ENCODE assay signal across 13 mouse cellular contexts in the genomic region with DNA sequence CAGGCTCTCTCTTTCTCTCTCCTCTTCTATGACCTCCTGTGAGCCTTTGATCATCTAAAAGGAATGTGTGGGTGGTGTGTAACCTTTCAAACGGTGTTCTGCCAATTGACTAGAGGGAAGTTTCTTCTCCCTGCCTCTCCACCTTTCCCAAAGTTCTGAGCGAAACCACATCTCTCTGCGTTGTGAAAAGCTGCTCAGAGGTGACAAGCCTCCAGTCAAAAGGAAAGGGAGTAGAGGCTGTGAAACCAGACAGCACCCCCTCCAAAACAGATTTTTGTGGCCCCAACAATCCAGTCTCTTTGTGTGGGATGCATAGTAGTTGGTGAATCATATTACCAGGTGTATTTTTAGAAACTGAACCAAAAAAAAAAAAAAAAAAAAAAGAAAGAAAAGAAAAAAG.
"Had no signal": no experiment of that assay in that cellular context is flagged by ENCODE, and none has a peak within 500 bp of the region (broad histone marks: within the 10 kb centered on the region; RNA-seq: fewer than 3 reads in every experiment).

No protein-coding gene starts in this region.

- H3K36me3 ChIP-seq: limb, embryonic 13.5 days; midbrain, embryonic 12.5 days; stomach, embryonic 15.5 days had no signal

- DNase-seq: kidney, postnatal 36 days; layer of hippocampus, adult 9-11 months; layer of hippocampus, postnatal 36 days; left cerebral cortex, postnatal 4 days; lung, adult 18-20 months; right cerebral cortex, postnatal 25 days; thymus, postnatal 36 days had no signal

- ATAC-seq: midbrain, embryonic 16.5 days had no signal

- H3K9ac ChIP-seq: limb, embryonic 13.5 days; liver, embryonic 14.5 days; midbrain, embryonic 12.5 days; stomach, embryonic 15.5 days had no signal

- H3K4me3 ChIP-seq: limb, embryonic 13.5 days; midbrain, embryonic 12.5 days; stomach, embryonic 15.5 days had no signal

- H3K27ac ChIP-seq: kidney, postnatal 0 days; limb, embryonic 13.5 days; liver, embryonic 14.5 days; midbrain, embryonic 12.5 days; stomach, embryonic 15.5 days had no signal

- H3K9me3 ChIP-seq: limb, embryonic 13.5 days; midbrain, embryonic 12.5 days; stomach, embryonic 15.5 days had no signal

- H3K4me1 ChIP-seq: limb, embryonic 13.5 days; midbrain, embryonic 12.5 days; stomach, embryonic 15.5 days had no signal

- H3K27me3 ChIP-seq: limb, embryonic 13.5 days; midbrain, embryonic 12.5 days; stomach, embryonic 15.5 days had no signal

- H3K4me2 ChIP-seq: limb, embryonic 13.5 days; midbrain, embryonic 12.5 days; stomach, embryonic 15.5 days had no signal
